Mouse (Mus musculus): ENCODE results near the gene Dpp4. TPM values are rescaled to one million over a fixed set of nuclear protein-coding genes. Genes with fewer than 3 reads are reported as not detected.
A peak's percentile ranks its signal among the peaks of the same experiment; 100 is the strongest.

Dpp4 gene
- polyA plus RNA-seq (2015; fragmentation: Nextera tagmentation; extraction: Ambion mirVana) = 21.2 and 24.4 TPM in 2 replicates

- no peak for ATAC-seq (replicated peaks; ENCODE audit: extremely low read depth, insufficient read depth, low FRiP score)
- H3K27ac ChIP-seq (ENCODE audit: low read length) = peak within 1 kb of the TSS; percentile 54; the same call in 1 of the 2 replicates
Measured at GRCm38 (mm10) chr2:62412081-62412821, at the start of gene Dpp4. Gene Dpp4 (minus strand): TSS chr2:62412231.

GRCm38 (mm10) chr2:62460815-62461450, 48.9 kb upstream of the Dpp4 start:
- Histone ChIP-seq H3K36me3 (ENCODE audit: control insufficient read depth, insufficient read depth) (no peaks in the 10 kb centered on the region), H3K4me3 (ENCODE audit: low read length) (no peak overlapping the region), H3K9me3 (replicated peaks; ENCODE audit: control insufficient read depth, low read length) (no peaks in the 10 kb centered on the region), H3K27ac (ENCODE audit: low read length) (no peak overlapping the region), H3K4me1 (ENCODE audit: control insufficient read depth, insufficient read depth, low read length) (no peaks in the 10 kb centered on the region), H3K4me2 (ENCODE audit: low read depth, low read length) (no peak overlapping the region), H3K27me3 (ENCODE audit: control insufficient read depth, insufficient read depth, low read length) (no peaks in the 10 kb centered on the region), H3K9ac (ENCODE audit: low read length) (no peak overlapping the region)
- no peak for ATAC-seq (replicated peaks; ENCODE audit: extremely low read depth, insufficient read depth, low FRiP score)
- WGBS = 76% methylated on average over 12 of the region's 12 CpGs

More at GRCm38 (mm10) chr2:62412081-62412821, at the start of gene Dpp4:
- Histone ChIP-seq H3K9me3 (replicated peaks; ENCODE audit: control insufficient read depth, low read length) (no peaks in the 10 kb centered on the region), H3K4me1 (ENCODE audit: control insufficient read depth, insufficient read depth, low read length) (0 out of 2 replicates have a peak, but pooled peaks cover 2% of the 10 kb centered on the region), H3K27me3 (ENCODE audit: control insufficient read depth, insufficient read depth, low read length) (0 out of 2 replicates have a peak, but pooled peaks cover 2% of the 10 kb centered on the region), H3K36me3 (ENCODE audit: control insufficient read depth, insufficient read depth) (no peaks in the 10 kb centered on the region), H3K4me2 (ENCODE audit: low read depth, low read length) (peak within 1 kb of the TSS; percentile 82), H3K4me3 (ENCODE audit: low read length) (peak within 1 kb of the TSS; percentile 52), H3K9ac (ENCODE audit: low read length) (peak within 1 kb of the TSS; percentile 66)
- 47% methylated on average over 13 of the region's 13 CpGs for WGBS

DNA sequence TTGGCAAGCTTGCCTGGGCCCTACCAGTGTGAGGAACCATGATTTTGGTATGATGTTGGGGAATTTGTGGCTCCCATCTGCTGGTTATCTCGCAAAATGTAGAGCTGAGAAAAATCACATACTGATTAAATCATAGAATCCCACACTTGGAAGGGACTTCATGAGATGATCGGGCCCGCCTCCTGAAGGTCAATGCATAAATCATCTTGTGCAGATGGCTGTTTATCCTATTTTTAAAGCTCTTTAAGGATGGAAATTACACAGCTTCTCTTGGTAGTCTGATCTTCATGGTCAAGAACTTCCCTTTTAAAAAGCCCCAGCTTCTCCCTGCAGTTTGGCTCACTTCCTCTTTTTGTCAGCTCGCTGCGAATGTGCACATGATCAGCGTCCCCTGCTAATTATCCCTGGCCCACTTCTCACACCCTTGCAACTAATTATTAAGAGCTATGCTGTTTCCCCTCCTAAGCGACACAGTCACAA, 48.2 kb upstream of the Dpp4 start:
- H3K9me3 ChIP-seq (replicated peaks; ENCODE audit: control insufficient read depth, low read length) = no peaks in the 10 kb centered on the region
- H3K27me3 ChIP-seq (ENCODE audit: control insufficient read depth, insufficient read depth, low read length) = no peaks in the 10 kb centered on the region
- H3K27ac ChIP-seq (ENCODE audit: low read length) = no peak overlapping the region
- H3K9ac ChIP-seq (ENCODE audit: low read length) = no peak overlapping the region
- no peak overlapping the region for H3K4me3 ChIP-seq (ENCODE audit: low read length)
- H3K4me1 ChIP-seq (ENCODE audit: control insufficient read depth, insufficient read depth, low read length) = no peaks in the 10 kb centered on the region
- no peak overlapping the region for H3K4me2 ChIP-seq (ENCODE audit: low read depth, low read length)
- no peaks in the 10 kb centered on the region for H3K36me3 ChIP-seq (ENCODE audit: control insufficient read depth, insufficient read depth)
- 63% methylated on average over 7 of the region's 7 CpGs for WGBS
- ATAC-seq (replicated peaks; ENCODE audit: extremely low read depth, insufficient read depth, low FRiP score) = no peak

DNA sequence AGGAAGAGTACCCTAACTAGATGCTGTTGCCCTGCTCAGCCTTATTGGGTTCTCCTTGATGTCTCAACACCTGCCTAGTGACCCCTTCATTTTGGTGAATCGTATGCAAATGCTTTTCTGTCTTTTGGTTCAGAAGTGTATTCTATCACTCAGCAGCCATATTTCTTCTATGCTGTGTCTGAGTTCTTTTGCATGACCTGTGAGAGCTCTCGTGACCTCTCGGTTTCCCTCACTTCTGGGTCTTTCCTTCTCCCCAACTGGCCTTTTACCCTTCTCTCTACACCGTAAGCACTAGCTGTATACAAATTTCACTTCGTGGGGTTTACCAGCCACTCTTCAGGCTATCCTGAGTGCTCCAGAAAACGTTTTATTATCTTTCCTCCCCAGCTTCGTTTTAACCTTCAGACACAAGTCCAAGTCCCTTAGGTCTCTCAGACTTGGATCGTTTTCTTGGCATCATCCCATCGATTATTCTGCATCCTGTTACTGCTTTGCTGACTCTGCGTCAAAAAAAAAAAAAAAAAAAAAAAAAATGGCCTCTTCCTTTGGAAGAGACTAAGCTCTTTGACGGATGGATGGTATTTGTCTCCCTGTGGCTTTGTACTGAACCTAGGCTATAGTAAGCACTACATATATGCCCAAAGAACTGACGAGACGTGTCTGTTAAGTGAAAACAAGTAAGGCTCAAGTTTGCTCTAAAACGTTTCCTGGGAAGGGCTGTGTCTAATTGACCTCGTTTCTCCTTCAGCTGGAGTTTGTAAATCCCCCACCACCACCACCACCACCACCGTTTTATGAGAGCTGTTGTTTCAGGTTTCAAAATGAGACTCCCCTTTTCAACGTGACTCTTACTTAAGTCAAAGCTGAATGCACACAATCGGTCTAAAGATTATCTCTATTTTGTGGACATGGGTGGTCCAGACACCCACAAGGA, 47.5 kb upstream of the Dpp4 start:
- H3K36me3 ChIP-seq (ENCODE audit: control insufficient read depth, insufficient read depth) = no peaks in the 10 kb centered on the region
- no peak overlapping the region for H3K9ac ChIP-seq (ENCODE audit: low read length)
- no peaks in the 10 kb centered on the region for H3K27me3 ChIP-seq (ENCODE audit: control insufficient read depth, insufficient read depth, low read length)
- H3K4me2 ChIP-seq (ENCODE audit: low read depth, low read length) = no peak overlapping the region
- H3K9me3 ChIP-seq (replicated peaks; ENCODE audit: control insufficient read depth, low read length) = no peaks in the 10 kb centered on the region
- no peak overlapping the region for H3K4me3 ChIP-seq (ENCODE audit: low read length)
- H3K27ac ChIP-seq (ENCODE audit: low read length) = no peak overlapping the region
- 56% methylated on average over 18 of the region's 18 CpGs for WGBS
- ATAC-seq (replicated peaks; ENCODE audit: extremely low read depth, insufficient read depth, low FRiP score) = no peak
- no peaks in the 10 kb centered on the region for H3K4me1 ChIP-seq (ENCODE audit: control insufficient read depth, insufficient read depth, low read length)

GRCm38 (mm10) chr2:62458070-62458469, 46.0 kb upstream of the Dpp4 start:
- H3K9me3 ChIP-seq (replicated peaks; ENCODE audit: control insufficient read depth, low read length) = no peaks in the 10 kb centered on the region

GRCm38 (mm10) chr2:62454991-62455390, 43.0 kb upstream of the Dpp4 start:
- H3K36me3 ChIP-seq (ENCODE audit: control insufficient read depth, insufficient read depth) = no peaks in the 10 kb centered on the region
- no peak for ATAC-seq (replicated peaks; ENCODE audit: extremely low read depth, insufficient read depth, low FRiP score)
- no peak overlapping the region for H3K9ac ChIP-seq (ENCODE audit: low read length)
- 74% methylated on average over 11 of the region's 11 CpGs for WGBS
- no peak overlapping the region for H3K27ac ChIP-seq (ENCODE audit: low read length)
- no peaks in the 10 kb centered on the region for H3K4me1 ChIP-seq (ENCODE audit: control insufficient read depth, insufficient read depth, low read length)
- H3K4me2 ChIP-seq (ENCODE audit: low read depth, low read length) = no peak overlapping the region
- no peak overlapping the region for H3K4me3 ChIP-seq (ENCODE audit: low read length)
- no peaks in the 10 kb centered on the region for H3K27me3 ChIP-seq (ENCODE audit: control insufficient read depth, insufficient read depth, low read length)
- no peaks in the 10 kb centered on the region for H3K9me3 ChIP-seq (replicated peaks; ENCODE audit: control insufficient read depth, low read length)

More at GRCm38 (mm10) chr2:62458070-62458469, 46.0 kb upstream of the Dpp4 start:
- no peak overlapping the region for H3K4me3 ChIP-seq (ENCODE audit: low read length)
- H3K36me3 ChIP-seq (ENCODE audit: control insufficient read depth, insufficient read depth) = no peaks in the 10 kb centered on the region
- no peak overlapping the region for H3K9ac ChIP-seq (ENCODE audit: low read length)
- no peaks in the 10 kb centered on the region for H3K27me3 ChIP-seq (ENCODE audit: control insufficient read depth, insufficient read depth, low read length)
- no peaks in the 10 kb centered on the region for H3K4me1 ChIP-seq (ENCODE audit: control insufficient read depth, insufficient read depth, low read length)
- no peak overlapping the region for H3K27ac ChIP-seq (ENCODE audit: low read length)
- ATAC-seq (replicated peaks; ENCODE audit: extremely low read depth, insufficient read depth, low FRiP score) = no peak
- 41% methylated on average over 9 of the region's 9 CpGs for WGBS
- H3K4me2 ChIP-seq (ENCODE audit: low read depth, low read length) = no peak overlapping the region

DNA sequence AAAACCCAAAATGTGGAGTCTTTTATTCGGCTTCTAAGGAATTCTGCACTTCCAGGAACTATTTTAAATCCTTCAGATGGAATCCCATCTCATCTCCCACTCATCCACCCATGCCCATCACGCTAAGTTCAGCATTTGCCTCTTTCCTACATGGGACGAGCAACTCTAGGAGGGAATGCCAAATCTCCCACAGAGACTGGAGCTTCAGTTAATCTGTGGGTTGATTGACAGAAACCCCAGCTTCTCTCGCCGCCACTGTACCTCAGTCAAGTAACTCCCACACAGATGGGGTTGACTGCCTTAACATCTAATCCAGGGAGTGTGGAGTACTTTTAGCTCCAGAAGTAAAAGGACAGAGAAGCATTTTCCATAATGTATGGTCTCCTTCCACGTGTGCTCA, 42.0 kb upstream of the Dpp4 start:
- WGBS = 73% methylated on average over 6 of the region's 6 CpGs
- Histone ChIP-seq H3K9me3 (replicated peaks; ENCODE audit: control insufficient read depth, low read length) (no peaks in the 10 kb centered on the region), H3K4me2 (ENCODE audit: low read depth, low read length) (no peak overlapping the region), H3K36me3 (ENCODE audit: control insufficient read depth, insufficient read depth) (no peaks in the 10 kb centered on the region), H3K4me3 (ENCODE audit: low read length) (no peak overlapping the region), H3K4me1 (ENCODE audit: control insufficient read depth, insufficient read depth, low read length) (no peaks in the 10 kb centered on the region), H3K27me3 (ENCODE audit: control insufficient read depth, insufficient read depth, low read length) (no peaks in the 10 kb centered on the region), H3K27ac (ENCODE audit: low read length) (no peak overlapping the region), H3K9ac (ENCODE audit: low read length) (no peak overlapping the region)
- ATAC-seq (replicated peaks; ENCODE audit: extremely low read depth, insufficient read depth, low FRiP score) = no peak

GRCm38 (mm10) chr2:62450364-62450763, 38.3 kb upstream of the Dpp4 start:
- ATAC-seq (replicated peaks; ENCODE audit: extremely low read depth, insufficient read depth, low FRiP score) = no peak
- Histone ChIP-seq H3K9me3 (replicated peaks; ENCODE audit: control insufficient read depth, low read length) (no peaks in the 10 kb centered on the region), H3K4me3 (ENCODE audit: low read length) (no peak overlapping the region), H3K4me1 (ENCODE audit: control insufficient read depth, insufficient read depth, low read length) (no peaks in the 10 kb centered on the region), H3K27me3 (ENCODE audit: control insufficient read depth, insufficient read depth, low read length) (no peaks in the 10 kb centered on the region), H3K9ac (ENCODE audit: low read length) (no peak overlapping the region), H3K4me2 (ENCODE audit: low read depth, low read length) (no peak overlapping the region), H3K36me3 (ENCODE audit: control insufficient read depth, insufficient read depth) (no peaks in the 10 kb centered on the region), H3K27ac (ENCODE audit: low read length) (no peak overlapping the region)
- WGBS = 72% methylated on average over 6 of the region's 6 CpGs

Data from heart, embryonic 16.5 days (tissue).